Mouse (Mus musculus) megakaryocyte, embryonic 14.5 days (primary cell): ENCODE measurements around the gene Alox5.

Source experiments
- FLI1 ChIP-seq: IDR thresholded peaks from 2 replicates; pipeline ENCODE4 v1.6.1; 2012; ENCODE audit warnings: low read length, inconsistent platforms, mixed read lengths
- GATA1 ChIP-seq: IDR thresholded peaks from 3 replicates; pipeline ENCODE4 v1.6.1; 2012; ENCODE audit warnings: mixed read lengths, low read length, inconsistent platforms, borderline replicate concordance

DNA sequence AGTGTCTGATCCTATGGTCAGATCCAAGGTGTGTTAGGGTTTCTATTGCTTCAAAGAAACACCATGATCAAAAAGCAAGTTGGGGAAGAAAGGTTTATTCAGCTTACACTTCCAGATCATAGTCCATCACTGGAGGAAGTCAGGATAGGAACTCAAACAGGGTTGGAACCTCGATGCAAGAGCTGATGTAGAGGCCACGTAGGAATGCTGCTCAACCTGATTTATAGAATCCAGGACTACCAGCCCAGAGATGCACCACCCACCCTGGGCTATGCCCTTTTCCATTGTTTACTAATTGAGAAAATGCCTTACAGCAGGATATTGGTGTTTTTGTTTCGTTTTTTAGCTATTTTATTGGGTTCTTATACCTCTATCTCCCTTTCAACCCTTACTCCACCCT, 99.5 kb downstream of the Alox5 start:
- TF ChIP-seq GATA1 (no peak), FLI1 (no peak)
